Mouse (Mus musculus): ENCODE data around the gene Mthfr. TPM values are rescaled to one million over a fixed set of nuclear protein-coding genes. Genes with fewer than 3 reads are reported as not detected.

Mthfr gene
- total and polyA plus RNA-seq, 3 experiments = 15.3 to 17.0 (median 16.3) TPM

- peaks cover 0 to 15% of the 10 kb centered on the region in 2 experiments; a peak in 2 of 4 replicates for H3K4me1 ChIP-seq (ENCODE audit: control insufficient read depth in 1 of 2, insufficient read depth in 2 of 2)
- no peak for TF ChIP-seq MXI1 (IDR thresholded peaks at IDR 0.05; ENCODE audit: low read depth, low read length)
- no peak for TF ChIP-seq CHD1 (IDR thresholded peaks at IDR 0.05; ENCODE audit: low read depth, low read length)
- no peak for TF ChIP-seq POLR2A (IDR thresholded peaks at IDR 0.05; ENCODE audit: low read depth, low read length)
- TF ChIP-seq E2F4 (IDR thresholded peaks at IDR 0.05; ENCODE audit: insufficient replicate concordance, low read depth, low read length) = no peak
- no peak for TF ChIP-seq USF1 (IDR thresholded peaks at IDR 0.05; ENCODE audit: low read depth, low read length)
- TF ChIP-seq EP300 (IDR thresholded peaks at IDR 0.05; ENCODE audit: low read length) = no peak
- TF ChIP-seq USF2 (conservative IDR thresholded peaks at IDR 0.05; ENCODE audit: low read depth, low read length) = no peak
- no peak for TF ChIP-seq JUN (IDR thresholded peaks at IDR 0.05; ENCODE audit: insufficient read depth, low read depth, low read length)
- no peak for TF ChIP-seq ZC3H11A (IDR thresholded peaks at IDR 0.05; ENCODE audit: low read depth, low read length)
- no peak for TF ChIP-seq ZKSCAN1 (IDR thresholded peaks at IDR 0.05; ENCODE audit: borderline replicate concordance, low read depth, low read length)
- TF ChIP-seq MAZ (IDR thresholded peaks at IDR 0.05; ENCODE audit: low read depth, low read length) = no peak
- no peak for TF ChIP-seq CHD2 (IDR thresholded peaks at IDR 0.05; ENCODE audit: low read length)
- TF ChIP-seq BHLHE40 (IDR thresholded peaks at IDR 0.05; ENCODE audit: low read depth, low read length) = no peak
- TF ChIP-seq ETS1 (conservative IDR thresholded peaks at IDR 0.05; ENCODE audit: low read depth, low read length) = no peak
- no peak for TF ChIP-seq GABPA (IDR thresholded peaks at IDR 0.05; ENCODE audit: insufficient replicate concordance, low read depth, low read length)
- TF ChIP-seq NELFE (IDR thresholded peaks at IDR 0.05; ENCODE audit: low read depth, low read length) = no peak
- no peak for TF ChIP-seq IRF4 (IDR thresholded peaks at IDR 0.05; ENCODE audit: low read depth, low read length)
- TF ChIP-seq MAX (IDR thresholded peaks at IDR 0.05; ENCODE audit: low read length) = no peak
- no peak for TF ChIP-seq RCOR1 (conservative IDR thresholded peaks at IDR 0.05; ENCODE audit: low read depth, low read length)
- H3K9ac ChIP-seq (ENCODE audit: insufficient read depth, low read depth) = no peak overlapping the region
- H3K27me3 ChIP-seq (replicated peaks) = no peaks in the 10 kb centered on the region
- H3K4me2 ChIP-seq (ENCODE audit: insufficient read depth, low read depth, poor library complexity, severe bottlenecking) = no peak overlapping the region
- no peak for DNase-seq (ENCODE audit: extremely low read depth)
- no peak overlapping the region for H3K4me3 ChIP-seq (replicated peaks in 1 of 3; ENCODE audit: low read depth in 2 of 3, low read length in 2 of 3, poor library complexity in 1 of 3)
- in situ Hi-C loops (cut with MboI; ENCODE audit: low pct_ligation_motif_present, low pct_unique_long_range_greater_than_20kb, low sequenced_read_pairs) (no loop called here), dilution Hi-C loops (cut with MboI; ENCODE audit: extremely low pct_ligation_motif_present, extremely low pct_unique_long_range_greater_than_20kb, low sequenced_read_pairs) (no loop called here)
- no peaks in the 10 kb centered on the region for H3K9me3 ChIP-seq (replicated peaks; ENCODE audit: low read length)
- H3K27ac ChIP-seq (ENCODE audit: insufficient read depth, low read depth) = no peak overlapping the region
- H3K79me2 ChIP-seq (replicated peaks; ENCODE audit: control insufficient read depth, extremely low read depth, insufficient read depth, poor library complexity, severe bottlenecking) = no peaks in the 10 kb centered on the region
- peaks cover 93 to 97% of the 10 kb centered on the region in 2 experiments for H3K36me3 ChIP-seq (replicated peaks in 1 of 2; ENCODE audit: control insufficient read depth in 1 of 2, insufficient read depth in 1 of 2, low read length in 1 of 2)
These were observed 14.1 kb downstream of the Mthfr start for GRCm38 (mm10) chr4:148052976-148053375.

GRCm38 (mm10) chr4:148053417-148053920 is 14.6 kb downstream of the Mthfr start:
- H3K4me3 ChIP-seq (replicated peaks in 1 of 3; ENCODE audit: low read depth in 2 of 3, low read length in 2 of 3, poor library complexity in 1 of 3) = no peak overlapping the region
- no peaks in the 10 kb centered on the region for H3K79me2 ChIP-seq (replicated peaks; ENCODE audit: control insufficient read depth, extremely low read depth, insufficient read depth, poor library complexity, severe bottlenecking)
- in situ Hi-C loops (cut with MboI; ENCODE audit: low pct_ligation_motif_present, low pct_unique_long_range_greater_than_20kb, low sequenced_read_pairs) = no loop called here
- H3K27me3 ChIP-seq (replicated peaks) = no peaks in the 10 kb centered on the region
- TF ChIP-seq POLR2AphosphoS2 (IDR thresholded peaks at IDR 0.05; ENCODE audit: low read depth, low read length) = no peak
- no peak for TF ChIP-seq CHD1 (IDR thresholded peaks at IDR 0.05; ENCODE audit: low read depth, low read length)
- no peak for TF ChIP-seq RAD21 (IDR thresholded peaks at IDR 0.05; ENCODE audit: low read depth, low read length)
- no peak for TF ChIP-seq RCOR1 (conservative IDR thresholded peaks at IDR 0.05; ENCODE audit: low read depth, low read length)
- TF ChIP-seq GABPA (IDR thresholded peaks at IDR 0.05; ENCODE audit: insufficient replicate concordance, low read depth, low read length) = no peak
- TF ChIP-seq CTCF (conservative IDR thresholded peaks at IDR 0.05 in 1 of 2, IDR thresholded peaks at IDR 0.05 in 1 of 2; ENCODE audit: low read depth in 2 of 2, low read length in 2 of 2) = no peak
- TF ChIP-seq MAFK (IDR thresholded peaks at IDR 0.05; ENCODE audit: insufficient replicate concordance, low read length) = no peak
- no peak for TF ChIP-seq UBTF (IDR thresholded peaks at IDR 0.05; ENCODE audit: low read depth, low read length)
- TF ChIP-seq TCF12 (IDR thresholded peaks at IDR 0.05; ENCODE audit: low read depth, low read length) = no peak
- no peak for TF ChIP-seq MAZ (IDR thresholded peaks at IDR 0.05; ENCODE audit: low read depth, low read length)
- TF ChIP-seq JUN (IDR thresholded peaks at IDR 0.05; ENCODE audit: insufficient read depth, low read depth, low read length) = no peak
- no peak for TF ChIP-seq ELF1 (IDR thresholded peaks at IDR 0.05; ENCODE audit: low read depth, low read length)
- TF ChIP-seq TBP (conservative IDR thresholded peaks at IDR 0.05; ENCODE audit: low read depth, low read length) = no peak
- no peak for TF ChIP-seq USF2 (conservative IDR thresholded peaks at IDR 0.05; ENCODE audit: low read depth, low read length)
- DNase-seq (ENCODE audit: extremely low read depth) = no peak
- peaks cover 93 to 97% of the 10 kb centered on the region in 2 experiments for H3K36me3 ChIP-seq (replicated peaks in 1 of 2; ENCODE audit: control insufficient read depth in 1 of 2, insufficient read depth in 1 of 2, low read length in 1 of 2)
- H3K4me1 ChIP-seq (ENCODE audit: control insufficient read depth in 1 of 2, insufficient read depth in 2 of 2) = peaks cover 0 to 15% of the 10 kb centered on the region in 2 experiments; a peak in 2 of 4 replicates
- no peaks in the 10 kb centered on the region for H3K9me3 ChIP-seq (replicated peaks; ENCODE audit: low read length)
- dilution Hi-C loops (cut with MboI; ENCODE audit: extremely low pct_ligation_motif_present, extremely low pct_unique_long_range_greater_than_20kb, low sequenced_read_pairs) = no loop called here
- H3K27ac ChIP-seq (ENCODE audit: insufficient read depth, low read depth) = no peak overlapping the region
- no peak overlapping the region for H3K4me2 ChIP-seq (ENCODE audit: insufficient read depth, low read depth, poor library complexity, severe bottlenecking)
- H3K9ac ChIP-seq (ENCODE audit: insufficient read depth, low read depth) = no peak overlapping the region

Data from CH12.LX (cell line).